8 mouse cellular contexts compared by ENCODE assay signal in genomic region chr11:78162504-78162903, GRCm38 (mm10). TPM values are rescaled to one million over a fixed set of nuclear protein-coding genes. Genes with fewer than 3 reads are reported as not detected.
DNase-seq lines count a peak whose midpoint lies in the region; ATAC-seq and TF ChIP-seq lines count a peak whose summit lies in the region.

No protein-coding gene starts in this region.

- no peaks in the 10 kb centered on the region for H3K27me3 ChIP-seq in neural tube, embryonic 12.5 days (replicated peaks)

- H3K27ac ChIP-seq in neural tube, embryonic 12.5 days = no peak overlapping the region

- no peaks in the 10 kb centered on the region for H3K9me3 ChIP-seq in neural tube, embryonic 12.5 days

- peak; percentile 71 to 77 for DNase-seq in layer of hippocampus, postnatal 10 days (ENCODE audit: low spot score in 2 of 2)
- DNase-seq in layer of hippocampus, postnatal 36 days = no peak
- peak; percentile 77 for DNase-seq in brain, embryonic 14.5 days (ENCODE audit: low read depth)
- DNase-seq in gastrocnemius, postnatal 10 days = peak; percentile 77
- DNase-seq in kidney, postnatal 36 days = peak; percentile 59 to 70
- no peak for DNase-seq in cerebellum, adult 8-10 months
- DNase-seq in spleen, postnatal 36 days (ENCODE audit: low spot score in 2 of 2) = no peak

- no peak for TF ChIP-seq POLR2A in brain, embryonic 14.5 days (IDR thresholded peaks at IDR 0.05; ENCODE audit: borderline replicate concordance, extremely low read depth, insufficient read depth, insufficient read length, poor library complexity, severe bottlenecking)

- H3K4me2 ChIP-seq in neural tube, embryonic 12.5 days (replicated peaks) = peak overlapping the region; percentile 78

- peaks cover 36% of the 10 kb centered on the region for H3K4me1 ChIP-seq in neural tube, embryonic 12.5 days

- ATAC-seq in neural tube, embryonic 12.5 days (ENCODE audit: low FRiP score, low read depth) = no peak

- H3K9ac ChIP-seq in neural tube, embryonic 12.5 days = peak overlapping the region; percentile 100

- H3K36me3 ChIP-seq in neural tube, embryonic 12.5 days = peaks cover 54% of the 10 kb centered on the region

- WGBS in neural tube, embryonic 12.5 days = 35% methylated on average over 6 of the region's 6 CpGs

- no peak for TF ChIP-seq CTCF in brain, embryonic 14.5 days (IDR thresholded peaks at IDR 0.05; ENCODE audit: borderline replicate concordance, extremely low read depth, insufficient read depth, insufficient read length)

- peak overlapping the region; percentile 99 for H3K4me3 ChIP-seq in neural tube, embryonic 12.5 days

RNA-seq across cellular contexts. Expression of gene Traf4, which starts 2.9 kb away (rescaled TPM):
- 10 to 100 TPM; 47.8 to 48.9 TPM for total RNA-seq in layer of hippocampus, postnatal 10 days (2021)
- total RNA-seq in layer of hippocampus, postnatal 36 days (2021) = 10 to 100 TPM; 10.9 to 15.0 TPM
- 204 and 250 TPM in 2 replicates for polyA plus RNA-seq in brain, embryonic 14.5 days (2012; rRNA removed)
- total RNA-seq in gastrocnemius, postnatal 10 days (2021) = 10 to 100 TPM; 15.7 to 22.6 TPM
- polyA plus RNA-seq in neural tube, embryonic 12.5 days (2016; fragmentation: Nextera tagmentation; extraction: Ambion mirVana) = 153 and 174 TPM in 2 replicates

RNA-seq across cellular contexts. Expression of gene Nek8, which starts 14.0 kb away (rescaled TPM):
- total RNA-seq in layer of hippocampus, postnatal 10 days (2021) = 1 to 10 TPM; 6.2 to 6.4 TPM
- 1 to 10 TPM; 2.4 to 2.5 TPM for total RNA-seq in layer of hippocampus, postnatal 36 days (2021)
- polyA plus RNA-seq in brain, embryonic 14.5 days (2012; rRNA removed) = 8.1 and 13.8 TPM in 2 replicates
- 1 to 10 TPM; 3.1 to 3.7 TPM for total RNA-seq in gastrocnemius, postnatal 10 days (2021)
- polyA plus RNA-seq in neural tube, embryonic 12.5 days (2016; fragmentation: Nextera tagmentation; extraction: Ambion mirVana) = 10.2 and 11.1 TPM in 2 replicates

RNA-seq across cellular contexts. Expression of gene Tlcd1, which starts 14.0 kb away (rescaled TPM):
- total RNA-seq in layer of hippocampus, postnatal 10 days (2021) = 10 to 100 TPM; 37.0 to 38.8 TPM
- total RNA-seq in layer of hippocampus, postnatal 36 days (2021) = 10 to 100 TPM; 22.3 to 24.0 TPM
- 13.1 and 15.4 TPM in 2 replicates for polyA plus RNA-seq in brain, embryonic 14.5 days (2012; rRNA removed)
- 10 to 100 TPM in 1 of 2 experiments, 1 to 10 TPM in 1; 7.4 to 11.9 TPM for total RNA-seq in gastrocnemius, postnatal 10 days (2021)
- 8.2 and 10.5 TPM in 2 replicates for polyA plus RNA-seq in neural tube, embryonic 12.5 days (2016; fragmentation: Nextera tagmentation; extraction: Ambion mirVana)

RNA-seq across cellular contexts. Expression of gene Rpl23a, which starts 20.9 kb away (rescaled TPM):
- total RNA-seq in layer of hippocampus, postnatal 10 days (2021) = 100 to 1,000 TPM; 878 to 942 TPM
- 100 to 1,000 TPM; 714 to 715 TPM for total RNA-seq in layer of hippocampus, postnatal 36 days (2021)
- 1,462 and 1,587 TPM in 2 replicates for polyA plus RNA-seq in brain, embryonic 14.5 days (2012; rRNA removed)
- total RNA-seq in gastrocnemius, postnatal 10 days (2021) = 1,000 to 10,000 TPM; 1,328 to 1,362 TPM
- polyA plus RNA-seq in neural tube, embryonic 12.5 days (2016; fragmentation: Nextera tagmentation; extraction: Ambion mirVana) = 895 and 982 TPM in 2 replicates

RNA-seq across cellular contexts. Expression of gene Rab34, which starts 25.7 kb away (rescaled TPM):
- total RNA-seq in layer of hippocampus, postnatal 10 days (2021) = 10 to 100 TPM; 40.9 to 42.2 TPM
- 10 to 100 TPM; 26.8 to 28.5 TPM for total RNA-seq in layer of hippocampus, postnatal 36 days (2021)
- 67.6 and 98.9 TPM in 2 replicates for polyA plus RNA-seq in brain, embryonic 14.5 days (2012; rRNA removed)
- 10 to 100 TPM; 21.7 to 25.4 TPM for total RNA-seq in gastrocnemius, postnatal 10 days (2021)
- polyA plus RNA-seq in neural tube, embryonic 12.5 days (2016; fragmentation: Nextera tagmentation; extraction: Ambion mirVana) = 71.0 and 76.5 TPM in 2 replicates

Comparison
In these comparisons a context has a peak if more than half of its experiments do, and no peak if none do; other contexts are left out.
1. DNase-seq: peak in layer of hippocampus, postnatal 10 days (2 of 2), brain, embryonic 14.5 days (single experiment), gastrocnemius, postnatal 10 days (single experiment) and kidney, postnatal 36 days (2 of 2); none in layer of hippocampus, postnatal 36 days (0 of 2), cerebellum, adult 8-10 months (single experiment) and spleen, postnatal 36 days (0 of 2).